Mouse (Mus musculus): ENCODE data around the gene Senp3.
"Not testable (repeated sequence)": the region's sequence is repeated elsewhere in the genome, so short reads cannot be mapped to it uniquely, and the experiment has no call there.

The Senp3 gene

DNA sequence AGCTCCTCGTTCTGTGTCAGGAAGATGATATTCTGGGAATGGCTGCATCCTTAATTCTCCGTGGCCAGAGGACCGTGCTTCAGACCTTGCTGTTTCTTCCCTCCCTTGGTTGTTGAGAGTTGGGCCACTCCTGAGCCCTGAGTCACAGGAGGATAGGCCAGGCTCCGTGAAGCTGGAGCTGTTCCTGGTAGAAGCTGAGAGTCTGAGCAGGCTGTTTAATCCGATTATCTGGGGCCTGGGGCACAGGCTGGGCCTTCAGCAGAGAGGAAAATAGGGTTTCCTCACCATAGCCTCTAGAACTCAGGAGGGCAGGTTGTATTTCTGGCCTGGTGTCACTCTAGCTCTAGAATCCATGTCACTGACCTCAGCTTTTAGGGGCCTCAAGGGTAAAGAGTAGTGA lies 28.5 kb downstream of the Senp3 start:
- no peak for DNase-seq (ENCODE audit: low spot score)

DNA sequence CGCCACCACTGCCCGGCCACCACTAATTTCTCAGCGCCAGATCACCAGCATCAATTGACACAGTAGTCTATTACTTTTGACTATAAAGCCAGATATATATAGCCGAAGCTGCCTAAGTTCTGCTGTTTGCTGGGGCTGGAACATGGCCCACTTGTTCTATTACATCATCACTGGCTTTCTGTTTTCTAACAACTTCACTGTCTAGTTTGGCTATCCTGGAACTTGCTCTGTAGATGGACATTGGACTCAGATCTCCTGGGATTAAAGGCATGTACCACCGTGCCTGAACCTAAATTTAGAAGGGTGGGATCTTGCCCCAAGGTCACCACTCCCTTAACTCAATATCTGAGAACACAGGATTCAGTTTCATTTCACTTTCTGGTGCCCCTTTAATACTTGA lies 36.0 kb downstream of the Senp3 start:
- DNase-seq (ENCODE audit: low spot score), result no peak

DNA sequence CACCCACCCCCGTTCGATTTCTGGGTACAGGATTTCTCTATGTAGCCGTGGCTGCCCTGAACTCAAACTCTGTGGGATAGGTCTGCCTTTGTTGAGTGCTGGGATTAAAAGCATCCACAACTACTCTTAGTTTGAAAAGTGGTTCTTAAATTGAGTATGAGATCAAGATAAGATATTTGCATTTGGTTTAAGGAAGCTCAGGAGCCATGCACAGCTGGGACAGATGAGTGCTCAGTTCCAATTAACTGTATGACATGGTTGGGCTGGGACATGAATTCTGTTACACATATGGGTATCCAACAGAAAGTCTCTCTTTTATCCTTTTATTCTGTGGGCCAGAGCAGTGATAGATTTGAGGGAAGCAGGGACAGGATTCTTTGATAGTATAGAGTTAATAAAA lies 46.4 kb downstream of the Senp3 start:
- DNase-seq (ENCODE audit: low spot score), result no peak

DNA sequence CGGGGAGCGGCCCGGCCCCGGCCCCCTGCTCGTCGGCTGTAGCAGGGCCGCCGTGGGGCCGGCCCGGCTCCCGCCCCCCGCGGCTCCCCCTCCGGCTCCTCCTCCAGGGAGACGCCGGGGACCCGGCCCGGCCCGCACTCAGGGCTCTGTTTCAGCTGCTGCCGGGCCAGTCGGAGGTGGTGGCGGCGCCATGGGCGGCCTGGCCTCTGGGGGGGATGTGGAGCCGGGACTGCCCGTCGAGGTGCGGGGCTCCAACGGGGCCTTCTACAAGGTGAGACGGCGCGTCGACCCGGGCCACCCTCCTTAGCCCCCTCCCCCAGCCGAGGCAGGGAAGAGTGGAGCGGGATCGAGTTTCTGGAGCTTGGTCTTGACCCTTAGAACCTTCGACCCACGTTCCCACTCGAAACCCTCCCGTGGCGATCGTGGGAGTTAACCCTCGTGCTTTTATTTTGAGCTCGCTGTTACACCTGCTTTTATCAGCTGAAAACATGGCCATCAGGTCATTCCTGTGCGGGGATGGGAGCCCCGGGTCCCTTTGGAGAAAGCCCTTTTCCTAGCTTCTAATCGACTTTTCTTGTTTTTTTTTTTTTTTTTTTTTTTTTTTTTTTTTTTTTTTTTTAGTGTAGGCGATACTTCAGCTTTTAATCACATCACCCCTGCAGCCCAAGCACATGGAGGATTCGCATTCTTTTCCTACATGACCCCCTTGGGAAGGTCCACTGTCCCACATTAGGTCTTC lies 48.6 kb downstream of the Senp3 start:
- no peak for DNase-seq (ENCODE audit: low spot score)

DNA sequence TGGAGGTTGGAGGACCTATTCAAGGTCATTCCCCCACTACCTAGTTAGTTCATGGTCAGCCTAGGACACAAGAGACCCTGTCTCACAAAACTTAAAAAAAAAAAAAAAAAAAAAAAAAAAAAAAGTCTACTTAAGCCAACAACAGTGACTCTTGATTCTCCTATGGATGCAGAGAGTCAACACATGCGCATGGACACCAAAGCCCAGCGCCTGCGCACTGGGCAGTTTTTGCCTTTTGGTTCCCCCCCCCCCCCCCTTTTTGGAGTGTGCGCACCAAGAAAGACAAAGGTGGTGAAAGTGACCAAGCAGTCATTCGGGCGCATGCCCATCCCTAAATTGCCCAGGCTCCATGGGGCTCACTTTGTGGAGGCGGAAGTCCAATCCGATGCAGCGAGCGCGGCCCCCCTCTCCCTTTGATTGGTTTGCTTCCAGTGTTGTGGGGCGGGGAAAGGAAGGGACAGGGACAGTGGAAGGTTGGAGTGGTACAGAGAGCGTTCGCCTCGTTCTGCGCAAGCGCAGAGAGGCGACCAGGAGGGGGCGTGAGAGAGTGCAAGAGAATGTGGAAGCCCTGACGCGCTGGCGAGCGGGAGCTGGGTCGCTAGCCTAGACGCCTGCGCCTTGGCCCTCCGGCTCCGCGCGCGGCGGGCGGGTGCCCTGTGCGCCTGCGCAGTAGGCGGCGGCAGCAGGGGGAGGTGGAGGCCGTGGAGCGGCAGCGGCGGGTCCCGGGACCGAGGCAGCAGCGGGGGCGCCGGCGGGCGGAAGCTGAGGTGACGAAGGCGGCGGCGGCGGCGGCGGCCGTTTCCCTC lies 49.4 kb downstream of the Senp3 start, which contains the start of gene Fxr2:
Gene Fxr2 (plus strand): TSS at position 707 of the 806 bp plus-strand sequence.
- DNase-seq (ENCODE audit: low spot score), result peak; percentile 100

DNA sequence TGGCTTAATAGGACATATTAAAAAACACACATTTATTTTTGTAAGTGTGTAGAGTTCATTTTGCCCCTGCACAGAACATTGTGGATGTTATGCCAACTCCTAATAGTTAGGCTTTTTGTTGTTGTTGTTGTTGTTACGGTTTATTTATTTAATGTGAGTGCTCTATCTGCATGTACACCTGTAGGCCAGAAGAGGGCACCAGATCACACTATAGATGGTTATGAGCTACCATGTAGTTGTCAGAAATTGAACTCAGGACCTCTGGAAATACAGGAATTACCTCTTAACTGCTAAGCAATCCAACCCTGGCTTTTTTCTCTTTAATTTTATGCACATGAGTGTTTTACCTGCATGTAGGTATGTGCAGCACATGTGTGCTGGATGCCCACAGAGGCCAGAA lies 52.1 kb downstream of the Senp3 start:
- no peak for DNase-seq (ENCODE audit: low spot score)

DNA sequence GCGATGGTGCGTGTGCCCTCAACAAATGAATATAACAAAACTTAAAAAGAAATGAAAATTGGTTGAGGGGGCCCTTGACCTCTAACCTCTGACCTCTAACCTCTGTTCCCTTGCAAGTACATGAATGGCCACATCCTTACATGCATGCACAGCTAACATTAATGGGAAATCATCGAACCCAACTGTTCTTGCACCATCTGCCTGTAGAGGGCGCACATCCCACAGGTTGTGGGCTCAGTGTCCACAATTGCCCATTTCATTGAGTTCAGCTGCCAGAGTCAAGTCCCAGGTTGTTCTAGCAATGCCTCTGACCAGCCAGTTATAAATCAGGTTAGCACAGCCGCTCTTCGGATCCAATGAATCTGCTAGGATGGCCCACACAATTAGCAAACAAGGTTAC lies 53.6 kb downstream of the Senp3 start:
- DNase-seq (ENCODE audit: low spot score), result peak; percentile 69

DNA sequence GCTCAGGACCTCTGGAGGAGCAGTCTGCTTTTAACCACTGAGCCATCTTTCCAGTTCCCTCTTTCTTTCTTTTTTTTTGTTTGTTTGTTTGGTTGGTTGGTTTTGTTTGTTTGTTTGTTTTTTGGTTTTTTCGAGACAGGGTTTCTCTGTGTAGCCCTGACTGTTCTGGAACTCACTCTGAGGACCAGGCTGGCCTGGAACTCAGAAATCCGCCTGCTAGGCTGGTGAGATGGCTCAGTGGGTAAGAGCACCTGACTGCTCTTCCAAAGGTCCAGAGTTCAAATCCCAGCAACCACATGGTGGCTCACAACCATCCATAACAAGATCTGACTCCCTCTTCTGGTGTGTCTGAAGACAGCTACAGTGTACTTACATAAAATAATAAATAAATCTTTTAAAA lies 57.5 kb downstream of the Senp3 start:
- DNase-seq (ENCODE audit: low spot score), result not testable (repeated sequence)
